Mouse (Mus musculus) neural tube, embryonic 12.5 days (tissue): ENCODE data around the gene Mtx1. TPM values are rescaled to one million over a fixed set of nuclear protein-coding genes. Genes with fewer than 3 reads are reported as not detected.
"Not testable (repeated sequence)": the region's sequence is repeated elsewhere in the genome, so short reads cannot be mapped to it uniquely, and the experiment has no call there.

ENCODE experiments used
- ATAC-seq: fragments of 200-750 bp; cut with Nextera tagmentation; 2 replicates; pipeline ENCODE4 v1.8.0; 2017; ENCODE audit warnings: low read depth, mild to moderate bottlenecking, moderate TSS enrichment, moderate library complexity; ENCODE audit not compliant: low FRiP score
- H3K27ac ChIP-seq: fragments of 300-500 bp; sonication (generic); 2 replicates; pipeline ENCODE4 v1.5.1; 2016
- H3K27me3 ChIP-seq: fragments of 300-500 bp; sonication (generic); replicated peaks from 2 replicates; pipeline ENCODE4 v1.6.1; 2016; ENCODE audit warnings: mild to moderate bottlenecking
- H3K36me3 ChIP-seq: fragments of 300-500 bp; sonication (generic); 2 replicates; pipeline ENCODE4 v1.6.1; 2016; ENCODE audit warnings: mild to moderate bottlenecking
- H3K4me1 ChIP-seq: fragments of 300-500 bp; sonication (generic); 2 replicates; pipeline ENCODE4 v1.6.1; 2016
- H3K4me2 ChIP-seq: fragments of 300-500 bp; sonication (generic); replicated peaks from 2 replicates; pipeline ENCODE4 v1.6.1; 2016; ENCODE audit warnings: mild to moderate bottlenecking
- H3K4me3 ChIP-seq: fragments of 300-500 bp; sonication (generic); 2 replicates; pipeline ENCODE4 v1.5.1; 2016
- H3K9ac ChIP-seq: fragments of 300-500 bp; sonication (generic); 2 replicates; pipeline ENCODE4 v1.6.1; 2016; ENCODE audit warnings: mild to moderate bottlenecking
- H3K9me3 ChIP-seq: fragments of 300-500 bp; sonication (generic); 2 replicates; pipeline ENCODE4 v1.6.1; 2016; ENCODE audit warnings: mild to moderate bottlenecking
- WGBS: fragments of 180-500 bp; shearing (Covaris S2); methylation state at CpG from one replicate; pipeline ENCODE4 v1.1.7; 2016; 5-methylcytosine and 5-hydroxymethylcytosine counted together
- polyA plus RNA-seq: library from polyadenylated mRNA; unstranded; fragments of >200 nt; fragmentation: Nextera tagmentation; extraction: Ambion mirVana; gene quantifications from 2 replicates; pipeline ENCODE4 v1.2.1, GENCODE M21; 2016

Mtx1 gene
- polyA plus RNA-seq, 1 experiment from 2014 or later, result 174 TPM

GRCm38 (mm10) chr3:89225918-89226317 lies 970 bp downstream of the Mtx1 start:
- peak; percentile 65 for ATAC-seq
- peak overlapping the region; percentile 64 for H3K4me3 ChIP-seq
- no peaks in the 10 kb centered on the region for H3K9me3 ChIP-seq
- no peaks in the 10 kb centered on the region; the same call in 1 of the 2 replicates for H3K27me3 ChIP-seq
- peaks cover 23% of the 10 kb centered on the region for H3K36me3 ChIP-seq
- peak overlapping the region; percentile 80; the same call in 1 of the 2 replicates for H3K27ac ChIP-seq
- peak overlapping the region; percentile 85 for H3K4me2 ChIP-seq
- peak overlapping the region; percentile 77 for H3K9ac ChIP-seq
- peaks cover 65% of the 10 kb centered on the region for H3K4me1 ChIP-seq
- WGBS, result 19% methylated on average over 4 of the region's 4 CpGs

GRCm38 (mm10) chr3:89225321-89225815 lies 1.5 kb downstream of the Mtx1 start:
- WGBS, result 23% methylated on average over 12 of the region's 12 CpGs
- Histone ChIP-seq H3K27ac (peak overlapping the region; percentile 80; the same call in 1 of the 2 replicates), H3K27me3 (no peaks in the 10 kb centered on the region; the same call in 1 of the 2 replicates), H3K9me3 (no peaks in the 10 kb centered on the region), H3K9ac (peak overlapping the region; percentile 77), H3K4me2 (peak overlapping the region; percentile 85), H3K4me3 (peak overlapping the region; percentile 64), H3K4me1 (peaks cover 65% of the 10 kb centered on the region), H3K36me3 (peaks cover 24% of the 10 kb centered on the region)
- no peak for ATAC-seq

DNA sequence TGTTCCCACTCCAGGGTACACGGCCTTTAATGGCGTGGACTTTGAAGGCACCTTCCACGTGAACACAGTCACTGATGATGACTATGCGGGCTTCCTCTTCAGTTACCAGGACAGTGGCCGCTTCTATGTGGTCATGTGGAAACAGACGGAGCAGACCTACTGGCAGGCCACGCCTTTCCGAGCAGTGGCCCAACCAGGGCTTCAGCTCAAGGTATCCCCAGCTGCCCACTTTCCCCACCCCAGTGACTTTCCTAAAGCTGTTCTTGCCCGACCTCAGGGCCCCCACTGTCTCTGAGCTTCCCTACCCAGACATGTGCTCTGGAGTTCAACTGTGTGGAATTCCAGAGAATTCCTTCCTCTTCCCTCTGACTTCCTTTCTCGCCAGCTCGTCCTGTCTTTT lies 2.1 kb downstream of the Mtx1 start:
- peaks cover 24% of the 10 kb centered on the region for H3K36me3 ChIP-seq
- no peaks in the 10 kb centered on the region for H3K27me3 ChIP-seq
- H3K4me2 ChIP-seq, result peak overlapping the region; percentile 85
- peak overlapping the region; percentile 77 for H3K9ac ChIP-seq
- ATAC-seq, result no peak
- peak overlapping the region; percentile 64 for H3K4me3 ChIP-seq
- H3K4me1 ChIP-seq, result peaks cover 65% of the 10 kb centered on the region
- 49% methylated on average over 11 of the region's 11 CpGs for WGBS
- peak overlapping the region; percentile 80; the same call in 1 of the 2 replicates for H3K27ac ChIP-seq
- no peaks in the 10 kb centered on the region for H3K9me3 ChIP-seq

DNA sequence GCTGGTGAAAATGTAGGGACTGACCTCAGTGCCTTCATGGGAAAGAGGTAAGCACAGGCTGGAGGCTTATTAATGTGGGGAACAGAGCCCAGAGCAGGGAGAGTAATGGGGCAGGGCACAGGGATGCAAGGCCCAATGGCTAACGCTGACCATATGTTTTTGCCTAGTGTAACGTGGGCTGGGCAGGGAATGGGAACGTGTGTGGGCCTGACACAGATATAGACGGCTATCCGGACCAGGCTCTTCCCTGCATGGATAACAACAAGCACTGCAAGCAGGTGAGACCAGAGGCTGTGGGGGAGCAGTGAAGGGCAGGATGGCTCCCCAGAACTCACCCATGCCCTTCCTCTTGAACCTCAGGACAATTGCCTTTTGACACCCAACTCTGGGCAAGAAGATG lies 5.7 kb downstream of the Mtx1 start:
- no peak for ATAC-seq
- Histone ChIP-seq H3K4me1 (peaks cover 36% of the 10 kb centered on the region), H3K27me3 (no peaks in the 10 kb centered on the region), H3K27ac (no peak overlapping the region), H3K9me3 (no peaks in the 10 kb centered on the region), H3K36me3 (peaks cover 32% of the 10 kb centered on the region), H3K4me2 (no peak overlapping the region), H3K9ac (no peak overlapping the region), H3K4me3 (no peak overlapping the region)
- 77% methylated on average over 5 of the region's 5 CpGs for WGBS

DNA sequence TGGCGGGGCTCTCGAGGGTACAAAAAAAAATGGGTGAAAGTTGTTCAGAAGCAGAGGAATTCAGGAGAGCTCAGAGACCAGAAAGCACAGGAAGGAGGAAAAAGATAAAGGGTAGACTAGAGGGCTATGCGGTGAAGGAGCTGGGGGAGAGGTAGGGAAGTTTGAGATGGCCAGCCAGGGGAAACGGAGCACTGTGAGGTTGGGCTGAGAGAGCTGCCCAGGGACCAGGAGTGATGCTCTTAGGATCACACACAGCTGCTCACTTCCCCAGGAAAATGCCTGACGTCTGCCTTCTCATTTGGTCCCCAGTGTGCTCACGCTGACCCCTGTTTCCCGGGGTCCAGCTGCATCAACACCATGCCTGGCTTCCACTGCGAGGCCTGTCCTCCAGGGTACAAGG lies 7.3 kb downstream of the Mtx1 start:
- H3K4me3 ChIP-seq, result no peak overlapping the region
- no peaks in the 10 kb centered on the region for H3K27me3 ChIP-seq
- peaks cover 36% of the 10 kb centered on the region for H3K4me1 ChIP-seq
- ATAC-seq, result no peak
- no peak overlapping the region for H3K4me2 ChIP-seq
- WGBS, result 50% methylated on average over 8 of the region's 8 CpGs
- peaks cover 31% of the 10 kb centered on the region for H3K36me3 ChIP-seq
- no peak overlapping the region for H3K9ac ChIP-seq
- no peaks in the 10 kb centered on the region for H3K9me3 ChIP-seq
- H3K27ac ChIP-seq, result no peak overlapping the region

DNA sequence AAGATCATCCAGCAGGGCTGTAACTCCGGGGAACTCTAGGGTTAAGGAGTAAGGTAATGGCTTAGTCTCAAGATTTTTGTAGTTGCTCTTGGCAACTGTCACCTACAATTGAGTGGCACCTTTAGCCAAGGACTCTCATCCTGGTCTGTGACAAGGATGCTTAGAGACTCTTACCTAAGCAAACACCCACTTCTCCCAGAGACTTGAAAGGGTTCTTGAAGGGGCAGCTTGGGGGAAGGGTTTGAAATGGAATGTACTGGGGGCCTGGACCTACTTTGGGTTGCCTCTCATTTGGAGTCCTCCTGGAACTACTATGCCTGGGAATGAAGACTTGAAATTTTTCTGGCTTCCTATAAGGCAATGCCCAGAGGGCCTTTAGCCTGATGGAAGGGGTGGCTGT lies 8.6 kb downstream of the Mtx1 start:
- Histone ChIP-seq H3K9ac (no peak overlapping the region), H3K4me1 (peaks cover 27% of the 10 kb centered on the region), H3K4me3 (no peak overlapping the region), H3K9me3 (no peaks in the 10 kb centered on the region), H3K27ac (no peak overlapping the region), H3K36me3 (peaks cover 18% of the 10 kb centered on the region; the same call in 1 of the 2 replicates), H3K4me2 (no peak overlapping the region), H3K27me3 (no peaks in the 10 kb centered on the region)
- no peak for ATAC-seq
- 81% methylated on average over 1 of the region's 1 CpGs for WGBS

DNA sequence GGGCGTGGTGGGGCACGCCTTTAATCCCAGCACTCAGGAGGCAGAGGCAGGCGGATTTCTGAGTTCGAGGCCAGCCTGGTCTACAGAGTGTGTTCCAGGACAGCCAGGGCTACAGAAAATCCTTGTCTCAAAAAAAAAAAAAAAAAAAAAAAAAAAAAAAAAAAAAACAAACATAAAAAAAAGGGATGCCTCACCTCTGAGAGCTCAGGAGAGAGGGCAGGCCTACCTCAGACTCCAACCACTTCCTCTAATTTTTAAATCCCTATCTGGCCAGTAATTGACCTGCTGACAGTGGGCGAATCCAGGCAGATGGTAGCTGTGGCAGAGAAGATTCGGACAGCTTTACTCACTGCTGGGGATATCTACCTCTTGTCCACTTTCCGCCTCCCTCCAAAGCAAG lies 10.5 kb downstream of the Mtx1 start:
- H3K9me3 ChIP-seq, H3K27me3 ChIP-seq, H3K4me3 ChIP-seq, ATAC-seq, H3K27ac ChIP-seq, H3K9ac ChIP-seq: not testable (repeated sequence)
- H3K4me1 ChIP-seq, result peaks cover 29% of the 10 kb centered on the region
- H3K4me2 ChIP-seq, result peak overlapping the region; percentile 73
- H3K36me3 ChIP-seq, result peaks cover 10% of the 10 kb centered on the region; the same call in 1 of the 2 replicates
- 73% methylated on average over 7 of the region's 7 CpGs for WGBS

- H3K27me3 ChIP-seq, result no peaks in the 10 kb centered on the region
- peaks cover 11% of the 10 kb centered on the region for H3K36me3 ChIP-seq
- H3K4me1 ChIP-seq, result peaks cover 29% of the 10 kb centered on the region
- WGBS, result under 1% methylated on average over 6 of the region's 6 CpGs
- peak overlapping the region; percentile 81 for H3K9ac ChIP-seq
- H3K4me3 ChIP-seq, result peak overlapping the region; percentile 82
- H3K4me2 ChIP-seq, result peak overlapping the region; percentile 73
- peak; percentile 24 for ATAC-seq
- H3K9me3 ChIP-seq, result no peaks in the 10 kb centered on the region
- 0 out of 2 replicates have a peak overlapping the region, but pooled peaks have one; percentile 89 for H3K27ac ChIP-seq
Measured at GRCm38 (mm10) chr3:89215853-89216252, 11.0 kb downstream of the Mtx1 start.

DNA sequence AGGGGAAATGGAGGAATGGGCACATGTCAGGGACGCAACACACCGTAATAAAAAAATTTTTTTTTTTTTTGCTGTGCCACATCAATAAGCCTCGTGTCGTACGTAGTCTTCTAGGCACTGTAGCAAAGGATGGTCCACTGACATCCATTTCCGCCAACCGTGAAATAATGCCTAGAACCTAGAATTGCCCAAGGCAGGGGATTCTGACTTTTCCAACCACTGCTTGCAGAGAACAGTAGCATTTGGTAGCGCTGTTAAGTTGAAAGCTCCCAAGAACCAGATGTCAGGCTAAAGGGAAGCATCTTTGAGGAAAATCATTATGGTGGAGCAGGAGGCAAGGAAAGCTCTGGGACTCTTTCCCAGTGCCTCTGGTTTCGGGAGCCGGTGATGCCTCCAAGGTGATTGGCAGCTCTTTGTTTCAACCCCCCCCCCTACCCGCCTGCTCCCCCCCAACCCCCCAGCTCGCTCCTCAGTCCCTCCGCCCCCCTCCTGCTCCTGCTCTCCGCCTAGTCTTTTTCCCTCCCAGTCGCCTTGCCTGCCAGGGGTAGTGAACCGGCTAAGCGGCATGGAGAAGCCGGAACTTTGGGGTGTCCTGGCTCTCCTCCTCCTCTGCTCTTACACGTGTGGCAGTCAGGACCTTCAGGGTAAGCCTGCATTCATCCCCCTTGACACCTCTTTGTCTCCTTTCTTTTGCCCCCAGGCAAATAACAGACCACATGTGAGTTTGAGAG lies 12.0 kb downstream of the Mtx1 start, which contains the start of gene Thbs3:
Gene Thbs3, plus strand, starts transcription at position 500 of the 731 bp plus-strand sequence.
- Histone ChIP-seq H3K4me1 (peaks cover 29% of the 10 kb centered on the region), H3K9ac (peak within 1 kb of the TSS; percentile 81)
- 0 out of 2 replicates have a peak, but pooled peaks have one; percentile 12 for ATAC-seq

GRCm38 (mm10) chr3:89213803-89214530 lies 12.9 kb downstream of the Mtx1 start:
- Histone ChIP-seq H3K4me1 (peaks cover 29% of the 10 kb centered on the region), H3K9ac (peak overlapping the region; percentile 81), H3K4me3 (peak overlapping the region; percentile 82), H3K36me3 (peaks cover 26% of the 10 kb centered on the region), H3K27ac (peak overlapping the region; percentile 89), H3K27me3 (no peaks in the 10 kb centered on the region), H3K4me2 (peak overlapping the region; percentile 73), H3K9me3 (no peaks in the 10 kb centered on the region)
- WGBS, result under 1% methylated on average over 69 of the region's 69 CpGs
- ATAC-seq, result peak; percentile 89

More for the DNA sequence above, 12.0 kb downstream of the Mtx1 start, which contains the start of gene Thbs3:
- Histone ChIP-seq H3K9me3 (no peaks in the 10 kb centered on the region), H3K4me2 (peak within 1 kb of the TSS; percentile 73), H3K36me3 (peaks cover 21% of the 10 kb centered on the region), H3K27me3 (no peaks in the 10 kb centered on the region), H3K4me3 (peak within 1 kb of the TSS; percentile 82), H3K27ac (peak within 1 kb of the TSS; percentile 89)
- 1% methylated on average over 18 of the region's 19 CpGs for whole genome bisulfite sequencing

DNA sequence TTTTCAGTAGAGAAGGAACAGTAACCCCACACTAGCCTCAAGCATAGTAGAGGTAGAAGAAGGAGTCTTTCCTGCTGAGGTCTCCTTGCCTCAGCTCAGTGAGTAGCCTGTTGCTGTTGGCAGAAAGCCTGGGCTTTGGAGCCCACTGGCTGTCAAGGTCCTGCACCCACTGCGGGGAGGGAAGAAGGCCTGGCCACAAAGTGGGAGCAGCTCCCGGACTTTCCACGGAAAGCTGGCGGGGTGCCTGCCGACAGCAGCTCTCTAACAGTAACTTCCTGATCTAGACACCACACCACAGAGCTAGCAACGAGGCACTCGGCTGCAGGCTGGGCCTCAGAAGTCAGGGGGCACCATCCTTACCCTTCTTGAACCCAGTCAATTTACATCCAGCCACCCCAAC lies 16.2 kb downstream of the Mtx1 start:
- Histone ChIP-seq H3K4me2 (no peak overlapping the region), H3K4me1 (peaks cover 24% of the 10 kb centered on the region), H3K27ac (no peak overlapping the region), H3K9ac (no peak overlapping the region), H3K27me3 (no peaks in the 10 kb centered on the region), H3K36me3 (peaks cover 54% of the 10 kb centered on the region), H3K4me3 (no peak overlapping the region), H3K9me3 (no peaks in the 10 kb centered on the region)
- no peak for ATAC-seq
- 88% methylated on average over 7 of the region's 7 CpGs for WGBS

GRCm38 (mm10) chr3:89210162-89210561 lies 16.7 kb downstream of the Mtx1 start:
- H3K36me3 ChIP-seq, result peaks cover 59% of the 10 kb centered on the region
- H3K27me3 ChIP-seq, result no peaks in the 10 kb centered on the region
- 92% methylated on average over 13 of the region's 13 CpGs for WGBS

More at GRCm38 (mm10) chr3:89210162-89210561, 16.7 kb downstream of the Mtx1 start:
- no peak overlapping the region for H3K4me3 ChIP-seq
- H3K27ac ChIP-seq, result no peak overlapping the region
- ATAC-seq, result no peak
- H3K9me3 ChIP-seq, result no peaks in the 10 kb centered on the region
- H3K4me1 ChIP-seq, result peaks cover 19% of the 10 kb centered on the region
- no peak overlapping the region for H3K9ac ChIP-seq
- H3K4me2 ChIP-seq, result no peak overlapping the region
